Mouse (Mus musculus) cerebellum, adult 18-20 months (tissue): Measurements from ENCODE around the gene Myrf.

ENCODE experiments used
- DNase-seq, 2 experiments: peaks; one replicate each; pipeline ENCODE4 v3.0.0; 2021

The Myrf gene

GRCm38 (mm10) chr19:10247165-10247564, 6.6 kb upstream of the Myrf start:
- DNase-seq: no peak

DNA sequence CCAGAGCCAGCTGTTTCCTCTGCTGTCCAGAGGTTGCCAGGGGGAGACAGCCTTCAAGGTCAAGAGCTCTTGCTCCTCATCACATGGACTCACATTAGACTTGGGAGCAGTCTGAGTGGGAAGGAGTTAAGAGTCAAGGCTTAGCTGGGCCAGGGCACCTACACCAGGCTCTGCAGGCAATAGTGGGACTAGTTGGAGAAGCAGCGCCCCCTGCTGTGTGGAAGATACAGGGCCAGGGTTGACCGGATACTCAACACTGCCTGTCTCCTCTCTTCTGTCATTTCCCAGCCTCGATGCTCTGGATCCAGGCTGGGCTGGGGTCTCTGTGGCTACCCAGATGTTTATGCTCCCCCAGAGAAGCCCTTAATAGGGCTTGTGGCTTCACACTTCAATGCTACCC, 3.6 kb upstream of the Myrf start:
- DNase-seq: peak; percentile 22 to 39

GRCm38 (mm10) chr19:10242916-10243315, 2.4 kb upstream of the Myrf start:
- no peak for DNase-seq

DNA sequence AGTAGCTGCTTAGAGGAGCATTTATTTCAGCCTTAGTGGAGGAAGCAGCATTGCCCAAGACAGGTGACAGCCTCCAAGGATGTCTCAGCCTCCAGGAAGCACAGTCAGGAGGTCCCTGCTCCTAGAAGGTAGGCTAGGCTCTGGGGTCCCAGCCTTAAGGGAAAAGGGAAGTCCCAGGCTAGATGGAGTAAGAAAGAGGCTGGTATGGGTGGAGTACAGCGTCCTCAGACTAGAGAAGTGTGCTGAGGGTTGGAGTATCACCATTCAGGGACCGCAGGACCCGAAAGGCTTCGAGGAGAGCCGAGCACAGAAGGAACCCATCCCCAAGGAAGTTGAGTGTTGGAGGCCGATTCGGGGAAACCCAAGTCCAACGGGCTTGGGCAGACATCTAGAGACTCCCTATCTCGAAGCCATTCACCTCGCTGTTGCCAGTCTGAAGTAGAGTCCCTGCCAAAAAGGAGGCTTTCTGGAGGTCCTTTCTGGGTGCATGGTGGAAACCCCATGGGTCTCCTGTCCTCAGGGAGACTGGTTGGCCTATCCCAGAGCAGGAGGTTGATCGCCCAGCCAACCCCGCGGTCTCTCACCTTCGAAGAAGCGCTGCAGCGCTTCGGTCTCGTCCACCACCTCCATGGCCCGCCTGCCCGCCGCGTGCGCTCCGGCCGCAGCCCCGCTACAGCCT, 434 bp downstream of the Myrf start:
- DNase-seq: no peak

GRCm38 (mm10) chr19:10239419-10239818, 1.1 kb downstream of the Myrf start:
- no peak for DNase-seq

- no peak for DNase-seq
Measured at GRCm38 (mm10) chr19:10238477-10238876, 2.1 kb downstream of the Myrf start.

GRCm38 (mm10) chr19:10235784-10236565, 4.6 kb downstream of the Myrf start:
- DNase-seq: no peak

DNA sequence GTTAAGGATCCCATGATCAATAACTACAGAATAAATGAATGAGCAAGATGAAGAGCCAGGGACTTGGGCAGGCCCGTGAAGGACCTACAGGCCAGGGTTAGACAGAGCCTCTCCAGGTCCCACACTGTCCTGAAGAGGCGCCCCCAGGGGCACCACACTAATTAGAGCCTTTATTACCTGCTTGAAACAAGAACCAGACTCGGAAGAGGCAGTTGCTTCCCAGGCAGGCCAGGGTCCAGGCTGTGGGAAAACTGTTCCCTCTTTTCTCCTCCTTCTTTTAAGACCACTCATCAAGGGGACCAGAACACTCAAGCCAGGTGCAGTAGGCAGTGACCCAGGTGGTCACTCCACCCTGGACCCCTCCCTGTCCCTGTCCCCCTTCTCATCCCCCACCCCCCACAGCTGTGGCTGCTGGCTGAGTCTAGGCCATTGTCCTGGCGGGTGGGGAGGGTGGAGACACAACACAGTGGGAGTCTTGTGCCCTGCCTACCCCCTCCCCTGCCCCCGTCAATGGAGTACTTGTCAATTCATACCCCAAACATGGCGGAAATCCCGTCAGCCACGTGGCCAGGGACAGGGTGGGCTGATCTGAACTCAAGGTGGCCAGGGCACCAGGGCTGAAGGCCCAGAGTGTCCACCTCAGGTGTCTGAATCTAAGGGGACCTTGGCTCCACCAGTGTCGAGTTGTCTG, 8.1 kb downstream of the Myrf start:
- peak in 1 of 2 experiments; percentile 24 for DNase-seq

- DNase-seq: no peak
Measured at GRCm38 (mm10) chr19:10231871-10232270, 8.7 kb downstream of the Myrf start.

- DNase-seq: no peak
Measured at GRCm38 (mm10) chr19:10231016-10231415, 9.5 kb downstream of the Myrf start.

DNA sequence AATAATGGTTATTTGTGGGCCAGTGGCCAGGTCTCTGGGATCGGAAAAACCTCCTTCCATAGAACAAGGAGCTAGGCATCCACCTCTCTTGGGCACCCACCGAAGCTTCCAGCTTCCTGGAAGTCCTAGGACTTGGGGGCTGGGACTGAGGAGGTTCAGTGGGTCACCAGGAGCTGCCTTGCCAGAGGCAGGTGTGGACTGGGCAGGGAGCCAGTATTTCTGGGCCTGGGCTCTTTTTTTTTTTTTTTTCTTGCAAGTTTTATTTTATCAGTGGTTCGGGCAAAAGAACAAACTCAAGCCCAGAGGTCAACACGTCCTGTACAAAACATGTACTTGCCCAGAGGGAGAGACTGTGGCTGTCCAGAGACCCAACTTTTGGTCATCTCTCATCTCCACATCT, 14.8 kb downstream of the Myrf start:
- no peak for DNase-seq

DNA sequence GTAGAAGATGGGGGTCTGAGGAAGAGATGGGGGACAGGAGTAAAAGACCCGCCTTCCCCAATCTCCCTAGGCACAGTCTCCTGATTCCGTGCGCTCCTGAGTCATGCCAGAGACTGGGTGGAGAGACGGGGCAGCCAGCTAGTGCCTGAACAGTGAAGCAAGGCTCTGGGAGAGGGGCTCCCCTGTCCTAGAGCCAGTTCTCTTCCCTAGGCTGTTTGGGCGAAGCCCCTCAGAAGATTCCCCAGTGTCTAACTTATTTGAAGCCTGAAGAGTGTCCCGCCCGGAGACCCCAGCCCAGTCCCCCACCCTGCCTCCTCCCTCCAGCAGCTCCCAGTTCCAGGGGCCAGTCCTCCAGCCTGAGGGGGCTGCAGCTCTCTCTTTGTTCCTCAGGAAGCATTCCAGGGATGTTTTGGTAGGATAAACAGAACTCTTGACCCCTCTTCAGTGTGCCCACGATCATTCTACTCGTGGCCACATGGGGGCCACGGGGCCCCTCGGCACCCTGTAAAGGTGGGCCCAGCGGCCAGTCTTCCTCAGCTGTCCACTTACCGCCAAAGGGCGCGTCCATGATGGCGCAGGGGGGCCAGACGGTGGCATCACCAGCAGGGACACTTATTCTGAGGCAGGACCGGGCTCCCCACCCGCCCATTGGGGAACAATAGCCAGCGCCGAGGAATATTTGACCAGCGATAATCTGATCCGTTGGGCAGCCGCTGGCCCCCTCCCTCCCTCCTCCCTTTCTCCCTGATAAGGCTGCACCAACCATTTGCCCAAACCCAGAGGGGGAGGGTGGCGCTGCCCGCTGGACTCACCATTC, 15.7 kb downstream of the Myrf start:
- DNase-seq: no peak

- no peak for DNase-seq
Measured at GRCm38 (mm10) chr19:10223561-10223960, 17.0 kb downstream of the Myrf start.

DNA sequence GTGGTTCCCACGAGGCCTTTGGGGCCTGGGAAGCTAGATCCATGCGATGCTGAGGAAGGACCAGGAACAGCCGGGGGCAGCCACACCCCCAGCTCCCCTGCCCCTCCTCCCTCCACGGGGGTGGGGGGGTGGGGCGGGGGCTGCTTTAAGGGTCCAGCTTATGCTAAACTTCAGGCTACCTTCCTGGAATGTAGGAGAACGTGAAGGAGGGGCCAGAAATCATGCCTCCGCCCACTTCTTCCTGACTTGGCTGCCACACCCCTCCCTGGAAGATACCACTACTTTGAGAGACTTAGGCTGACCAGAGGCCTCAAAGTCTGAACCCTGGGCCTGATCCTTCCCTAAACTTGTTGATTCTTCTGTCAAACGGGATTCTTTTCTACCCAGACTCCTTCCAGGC, 17.9 kb downstream of the Myrf start:
- no peak for DNase-seq

DNA sequence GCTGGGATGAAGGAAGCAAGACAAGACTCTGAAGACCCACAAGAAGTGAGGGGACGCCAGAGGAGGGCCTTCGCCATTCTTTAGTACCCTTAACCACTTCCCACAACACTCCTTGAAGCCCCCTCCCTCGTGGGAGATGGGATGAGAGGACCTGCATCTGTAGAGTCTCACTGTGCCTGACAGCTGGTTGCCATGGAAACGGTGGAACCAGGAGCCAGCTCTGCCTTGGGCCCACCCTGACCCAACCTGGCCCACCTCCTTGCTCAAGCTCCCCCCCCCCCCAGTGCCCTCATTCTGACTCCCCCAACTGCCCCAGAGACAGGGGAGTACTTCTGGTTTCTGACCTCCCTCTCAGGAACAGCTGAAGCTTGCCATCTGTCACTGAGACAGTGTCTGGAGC, 19.0 kb downstream of the Myrf start:
- no peak for DNase-seq

GRCm38 (mm10) chr19:10219593-10219992, 21.0 kb downstream of the Myrf start:
- no peak for DNase-seq

- DNase-seq: peak; percentile 34 to 53
Measured at GRCm38 (mm10) chr19:10219108-10219507, 21.4 kb downstream of the Myrf start.

- no peak for DNase-seq
Measured at GRCm38 (mm10) chr19:10216101-10216500, 24.4 kb downstream of the Myrf start.

GRCm38 (mm10) chr19:10213796-10214471, 26.6 kb downstream of the Myrf start:
- DNase-seq: no peak

- DNase-seq: no peak
Measured at GRCm38 (mm10) chr19:10210885-10211284, 29.7 kb downstream of the Myrf start.

- DNase-seq: no peak
Measured at GRCm38 (mm10) chr19:10208851-10209250, 31.7 kb downstream of the Myrf start.

DNA sequence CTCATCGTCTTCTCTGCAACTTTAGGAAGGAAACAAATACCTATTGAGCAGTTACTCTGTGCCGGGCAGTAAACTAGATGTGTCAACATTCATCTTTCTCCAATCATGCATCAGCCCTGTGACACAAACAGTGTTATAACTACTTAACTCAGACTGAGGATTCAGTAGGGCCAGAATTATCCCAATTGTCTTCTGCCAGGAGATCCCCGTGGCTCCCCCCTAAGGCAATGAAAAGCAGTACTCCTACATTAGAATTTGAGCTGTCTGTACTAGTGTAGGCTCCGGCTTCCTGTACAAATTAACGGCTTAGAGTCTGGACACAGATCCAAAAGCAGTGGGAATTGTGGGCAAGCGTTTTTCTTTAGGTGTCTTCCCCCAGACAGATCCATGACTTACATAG, 35.5 kb downstream of the Myrf start:
- DNase-seq: no peak
